Mouse (Mus musculus) kidney, postnatal 14 days (tissue): ENCODE results near the gene Snu13.

Source experiments
- DNase-seq: peaks from one replicate; pipeline ENCODE4 v3.0.0; 2022; ENCODE audit warnings: mixed read lengths

Snu13 gene

DNA sequence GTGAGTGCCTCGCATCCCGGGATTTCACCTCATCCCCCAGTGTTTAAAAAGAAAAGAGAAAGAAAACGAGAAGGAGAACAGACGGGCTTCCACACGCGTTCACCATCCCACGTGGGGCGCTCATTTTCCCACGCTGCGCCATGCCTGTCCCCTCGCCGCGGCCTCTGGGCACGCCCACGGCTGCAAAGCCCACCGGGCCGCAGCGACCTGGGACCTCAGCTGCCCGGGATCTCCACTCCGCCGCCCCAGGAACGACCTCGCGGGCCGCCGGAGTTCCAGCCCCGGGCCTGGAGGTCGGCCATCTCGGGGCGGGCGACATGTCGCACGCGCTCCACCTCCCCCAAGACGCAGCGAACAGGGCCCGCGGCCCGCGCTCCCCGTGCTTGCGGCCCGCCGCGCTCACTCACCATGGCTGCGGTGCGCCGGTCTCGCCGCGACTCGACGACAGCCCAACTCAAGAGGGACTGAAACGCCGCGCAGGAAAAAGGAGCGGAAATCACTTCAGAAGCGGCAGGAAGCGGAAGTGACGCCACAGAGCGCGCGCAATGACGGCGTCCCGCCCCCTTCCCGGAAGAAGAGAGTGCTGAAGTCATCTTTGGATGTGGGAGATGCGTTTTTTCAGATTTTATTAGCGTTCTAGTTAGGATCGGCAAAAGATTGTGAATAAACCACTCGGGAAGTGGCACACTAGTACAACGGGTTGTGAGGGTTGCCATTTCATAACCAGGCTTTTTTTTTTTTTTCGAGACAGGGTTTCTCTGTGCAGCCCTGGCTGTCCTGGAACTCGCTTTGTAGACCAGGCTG is at the start of gene Snu13:
Gene Snu13, minus strand, starts transcription at position 519 of the 804 bp plus-strand sequence.
- peak; percentile 94 for DNase-seq

DNA sequence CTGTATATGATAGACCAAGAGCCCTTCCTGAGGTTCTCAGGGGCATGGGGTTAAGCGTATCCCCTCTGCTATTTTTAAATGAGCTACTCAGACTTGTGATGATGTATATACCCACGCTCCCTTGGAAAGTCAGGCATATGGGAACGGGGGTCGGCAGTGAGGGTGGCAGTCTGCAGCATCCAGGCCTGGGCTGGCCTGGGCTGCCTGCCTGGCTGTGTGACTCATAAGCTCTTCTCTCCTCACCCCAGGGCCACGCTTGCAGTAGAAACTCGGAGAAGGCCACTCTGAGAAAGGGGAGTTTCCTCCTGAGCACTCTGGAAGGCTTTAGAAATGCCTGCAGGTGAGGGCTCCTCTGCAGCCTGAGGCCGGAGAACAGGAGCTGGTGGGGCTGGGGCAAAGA is 43.7 kb upstream of the Snu13 start:
- no peak for DNase-seq

GRCm38 (mm10) chr15:82087266-82087665 is 39.9 kb upstream of the Snu13 start:
- DNase-seq, result no peak

DNA sequence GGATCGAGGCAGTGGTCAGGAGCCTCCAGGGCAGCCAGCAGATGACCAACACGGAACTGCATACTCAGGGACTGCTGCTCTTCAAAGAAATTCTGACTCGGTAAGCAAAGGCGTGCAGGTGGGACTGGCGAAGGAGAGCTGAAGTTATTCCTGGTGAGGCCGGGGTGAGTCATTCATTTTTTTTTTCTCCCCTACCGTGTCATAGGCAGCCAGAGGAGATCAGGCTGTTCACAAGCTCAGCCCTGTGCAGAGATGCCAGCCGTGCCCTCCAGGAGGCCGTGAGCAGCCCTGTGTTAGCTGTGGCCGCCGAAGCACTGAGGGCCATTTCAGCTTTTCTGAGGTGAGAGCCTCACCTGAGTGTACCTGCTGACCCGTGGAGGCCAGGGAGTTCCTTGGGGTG is 38.7 kb upstream of the Snu13 start:
- DNase-seq, result no peak

DNA sequence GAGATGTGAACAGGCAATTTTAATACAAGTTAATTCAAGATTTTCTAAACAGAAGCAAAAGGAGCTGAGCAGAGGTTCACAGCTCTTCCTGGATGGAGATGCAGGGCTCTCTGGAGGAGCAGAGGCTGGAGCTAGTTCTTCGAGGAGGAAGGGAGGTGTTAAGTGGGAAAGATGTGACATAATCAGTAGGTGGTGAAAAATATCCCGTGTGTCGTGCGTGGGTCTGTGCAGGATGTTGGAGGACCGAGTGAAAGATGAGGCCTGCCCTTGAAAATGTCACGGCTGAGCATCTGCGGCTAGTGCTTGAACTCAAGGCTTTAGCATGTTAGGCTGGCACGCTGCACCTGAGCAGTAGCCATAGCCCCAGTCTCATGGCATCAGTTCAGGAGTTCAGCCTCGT is 38.2 kb upstream of the Snu13 start:
- no peak for DNase-seq

DNA sequence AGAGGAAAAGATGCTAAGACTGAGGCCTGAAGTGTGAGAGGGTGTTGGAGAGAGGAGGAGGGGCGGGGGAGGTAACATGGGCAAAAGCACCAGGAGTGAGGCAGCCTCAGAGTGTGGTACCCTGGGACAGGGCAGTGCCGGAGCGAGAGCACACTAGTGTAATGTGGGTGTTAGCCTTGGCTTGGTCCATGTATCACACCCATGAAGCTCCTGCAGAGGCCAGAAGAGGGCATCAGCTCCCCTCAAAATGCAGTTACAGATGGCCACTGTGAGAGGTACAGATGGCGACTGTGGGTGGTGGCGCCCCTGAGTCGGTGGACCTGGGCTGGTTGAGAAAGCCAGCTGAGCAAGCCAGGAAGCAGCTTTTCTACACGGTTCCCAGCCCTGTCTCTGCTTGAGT is 33.8 kb upstream of the Snu13 start:
- peak; percentile 11 for DNase-seq

- no peak for DNase-seq
Measured at GRCm38 (mm10) chr15:82079883-82080282, 32.5 kb upstream of the Snu13 start.

DNA sequence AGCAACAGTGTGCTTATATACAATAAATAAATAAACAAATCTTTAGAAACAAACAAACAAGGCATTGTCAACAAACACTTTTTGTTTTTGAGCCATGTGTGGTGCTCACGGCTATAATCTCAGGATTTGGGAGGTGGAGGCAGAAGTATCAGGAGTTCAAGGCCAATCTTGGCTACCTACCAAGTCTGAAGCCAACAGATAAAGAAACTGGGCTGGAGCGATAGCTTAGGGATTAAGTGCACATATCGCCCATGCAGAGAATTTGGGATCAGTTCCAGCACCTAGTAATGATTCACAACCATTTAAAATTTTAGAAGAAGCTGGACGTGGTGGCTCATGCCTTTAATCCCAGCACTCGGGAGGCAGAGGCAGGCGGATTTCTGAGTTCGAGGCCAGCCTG is 26.1 kb upstream of the Snu13 start:
- DNase-seq, result no peak

DNA sequence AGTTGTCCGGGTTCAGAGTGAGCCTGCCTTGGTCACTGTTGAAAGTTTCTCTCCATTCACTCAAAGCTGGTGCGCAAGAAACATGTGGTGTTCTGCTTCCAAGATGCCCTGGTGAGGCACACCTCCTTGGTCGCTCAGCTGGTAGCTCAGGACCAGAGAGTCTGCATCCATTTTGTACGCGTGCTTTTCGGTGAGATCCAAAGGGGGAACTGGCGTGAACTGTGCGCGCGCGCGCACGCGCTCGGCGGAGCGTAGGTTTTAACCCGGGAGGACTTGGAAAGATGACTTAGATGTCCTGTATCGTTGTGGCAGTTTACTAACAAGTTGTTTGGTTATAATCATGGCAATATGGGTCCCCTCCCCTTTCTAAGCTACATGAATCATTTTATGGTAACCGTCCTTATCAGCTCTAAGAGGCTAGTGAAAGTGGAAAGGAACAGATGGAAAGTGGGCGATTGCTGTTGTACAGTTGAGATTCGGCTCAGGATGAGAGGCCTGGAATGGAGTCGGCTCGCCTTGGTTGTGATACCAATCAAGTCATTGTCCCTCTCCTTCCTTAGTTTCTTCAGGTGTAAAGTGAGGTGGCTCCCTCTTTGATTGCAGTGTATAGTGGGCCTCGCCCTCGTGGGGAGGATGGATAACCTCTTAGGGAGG is 24.5 kb upstream of the Snu13 start:
- no peak for DNase-seq

GRCm38 (mm10) chr15:82069898-82070297 is 22.5 kb upstream of the Snu13 start, which contains the start of gene Mei1:
Gene Mei1 (plus strand): TSS chr15:82069996.
- DNase-seq, result no peak

GRCm38 (mm10) chr15:82065511-82065910 is 18.1 kb upstream of the Snu13 start:
- DNase-seq, result peak; percentile 85

DNA sequence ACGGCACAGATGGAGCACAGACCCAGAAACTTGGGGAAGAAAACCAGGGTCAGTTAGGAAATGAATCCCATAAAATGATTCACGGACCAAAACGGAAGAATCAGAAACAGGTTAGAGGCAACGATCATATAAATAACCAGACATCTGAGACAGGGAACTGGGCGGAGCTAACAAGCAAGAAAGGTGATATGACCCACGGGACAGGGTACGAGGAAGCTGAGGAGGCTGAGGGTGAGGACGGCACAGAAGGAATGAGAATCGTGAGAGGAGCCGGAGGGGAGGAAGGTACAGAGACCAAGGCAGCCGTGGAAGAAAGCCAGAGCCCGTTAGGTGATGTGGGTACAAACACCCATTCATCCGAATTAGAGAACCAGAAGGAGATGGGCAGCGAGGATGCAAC is 16.5 kb upstream of the Snu13 start:
- no peak for DNase-seq

DNA sequence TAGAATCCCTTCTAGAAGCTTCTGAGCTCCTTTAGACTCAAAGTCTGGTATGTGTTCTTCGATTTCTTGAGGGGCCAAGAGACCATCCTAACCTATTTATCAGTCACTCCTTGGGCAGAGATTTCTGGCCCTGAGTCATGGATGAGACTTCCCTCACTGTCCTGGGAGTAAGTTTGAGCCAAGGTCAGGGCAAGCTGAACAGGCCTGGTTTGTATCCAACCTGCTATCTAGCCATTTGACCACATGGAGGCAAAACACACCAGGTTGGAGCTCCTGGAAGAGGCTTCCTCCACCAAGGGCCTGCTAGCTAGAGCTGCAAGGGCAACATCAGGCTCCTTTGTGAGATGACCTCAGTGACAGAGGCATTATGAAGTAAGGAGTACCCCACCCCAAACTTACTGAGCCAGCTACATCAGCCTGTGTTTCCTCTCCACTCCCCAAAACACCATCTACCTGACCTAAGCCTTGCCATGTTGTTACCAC is 11.4 kb upstream of the Snu13 start, which contains the start of gene 4930407I10Rik:
Gene 4930407I10Rik, plus strand, starts transcription at position 433 of the 483 bp plus-strand sequence.
- DNase-seq, result no peak

GRCm38 (mm10) chr15:82052544-82052943 is 5.1 kb upstream of the Snu13 start:
- no peak for DNase-seq

GRCm38 (mm10) chr15:82046246-82046891 is 1.0 kb downstream of the Snu13 start:
- peak; percentile 26 for DNase-seq

DNA sequence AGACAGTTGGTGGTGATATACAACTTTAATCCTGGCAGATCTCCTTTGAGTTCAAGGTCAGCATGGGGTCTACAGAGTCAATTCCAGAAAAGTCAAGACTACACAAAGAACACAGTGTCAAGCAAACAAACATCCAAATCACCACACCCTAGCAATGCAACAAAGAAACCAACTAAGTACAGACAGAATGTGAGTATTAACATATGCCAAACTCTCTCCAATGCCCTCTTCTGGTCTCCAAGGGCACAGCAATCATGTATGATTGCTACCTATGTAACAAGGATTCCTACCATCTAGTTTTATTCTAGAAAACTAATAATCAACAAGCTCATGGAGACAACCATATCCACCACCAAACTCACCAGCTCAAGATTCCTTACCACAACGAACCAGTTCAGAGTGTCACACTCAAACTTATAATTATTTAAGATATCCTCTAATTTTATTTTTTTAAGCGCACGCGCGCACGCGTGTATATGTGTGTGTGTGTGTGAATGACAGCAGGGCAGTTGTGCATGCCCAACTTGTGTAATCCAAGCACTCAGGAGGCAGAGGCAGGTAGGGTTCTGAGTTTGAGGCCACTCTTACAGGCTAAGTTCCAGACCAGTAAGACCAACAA is 3.1 kb downstream of the Snu13 start:
- DNase-seq, result peak; percentile 17

DNA sequence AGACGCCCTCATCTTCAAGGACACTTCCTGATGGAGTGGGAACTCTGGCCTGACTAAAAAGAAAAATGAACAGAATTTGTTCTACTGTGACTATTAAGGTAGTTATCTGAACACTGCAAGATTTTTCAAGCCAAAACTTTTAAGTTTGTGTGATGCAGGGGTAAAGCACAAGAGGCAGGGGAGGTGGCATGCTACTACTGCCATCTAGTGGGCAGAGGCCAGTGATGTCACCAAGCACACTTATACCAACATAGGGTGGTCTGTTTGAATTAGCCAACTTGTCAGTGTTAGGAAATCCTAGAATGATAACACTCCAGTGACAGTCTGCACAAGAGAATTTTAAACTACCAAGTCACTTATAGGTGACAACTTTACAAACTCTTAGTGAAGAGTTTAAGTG is 6.7 kb downstream of the Snu13 start:
- peak; percentile 60 for DNase-seq

DNA sequence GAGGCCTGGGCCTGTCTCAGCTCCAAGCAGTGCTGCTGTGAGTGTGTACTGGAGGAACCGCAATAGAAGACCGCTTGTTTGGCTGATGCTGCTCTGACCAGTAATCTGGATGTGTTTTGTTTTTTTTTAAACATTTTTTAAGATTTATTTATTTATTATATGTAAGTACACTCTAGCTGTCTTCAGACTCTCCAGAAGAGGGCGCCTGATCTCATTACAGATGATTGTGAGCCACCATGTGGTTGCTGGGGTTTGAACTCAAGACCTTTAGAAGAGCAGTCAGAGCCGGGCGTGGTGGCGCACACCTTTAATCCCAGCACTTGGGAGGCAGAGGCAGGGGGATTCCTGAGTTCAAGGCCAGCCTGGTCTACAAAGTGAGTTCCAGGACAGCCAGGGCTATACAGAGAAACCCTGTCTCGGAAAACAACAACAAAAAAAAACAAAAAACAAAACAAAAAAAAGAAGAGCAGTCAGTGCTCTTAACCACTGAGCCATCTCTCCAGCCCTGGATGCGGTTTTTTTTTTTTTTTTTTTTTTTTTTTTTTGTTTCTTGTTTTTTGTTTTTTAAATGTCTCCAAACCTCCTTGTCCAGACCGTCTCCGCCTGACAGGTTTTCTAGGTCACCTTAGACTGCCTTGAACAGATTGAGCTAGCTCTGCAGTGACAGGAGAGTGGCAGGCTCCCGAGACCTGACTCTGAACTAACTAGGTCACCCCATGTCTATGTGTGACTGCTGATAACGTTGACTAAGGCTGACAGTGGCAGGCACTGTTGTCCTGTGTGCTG is 11.3 kb downstream of the Snu13 start:
- DNase-seq, result peak; percentile 32

DNA sequence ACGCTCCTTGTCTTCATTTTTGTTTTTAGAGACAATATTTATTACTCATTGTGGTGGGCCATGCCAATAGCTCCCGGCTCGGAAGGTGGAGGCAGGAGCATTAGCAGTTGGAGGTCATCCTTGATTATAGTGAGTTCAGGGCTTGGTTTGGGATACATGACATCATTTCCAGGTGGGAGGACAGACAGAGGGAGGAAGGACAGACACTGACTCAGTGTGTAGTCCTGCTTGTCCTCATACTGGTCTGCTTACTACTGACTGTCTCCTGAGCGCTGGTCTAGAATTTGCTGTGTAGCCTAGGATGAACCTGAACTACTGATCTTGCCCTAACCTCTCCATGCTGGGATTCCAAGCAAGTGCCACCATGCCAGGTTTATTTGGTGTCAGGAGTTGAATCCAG is 13.6 kb downstream of the Snu13 start, which contains the start of gene Desi1:
Gene Desi1, minus strand, starts transcription at position 101 of the 400 bp plus-strand sequence.
- no peak for DNase-seq

DNA sequence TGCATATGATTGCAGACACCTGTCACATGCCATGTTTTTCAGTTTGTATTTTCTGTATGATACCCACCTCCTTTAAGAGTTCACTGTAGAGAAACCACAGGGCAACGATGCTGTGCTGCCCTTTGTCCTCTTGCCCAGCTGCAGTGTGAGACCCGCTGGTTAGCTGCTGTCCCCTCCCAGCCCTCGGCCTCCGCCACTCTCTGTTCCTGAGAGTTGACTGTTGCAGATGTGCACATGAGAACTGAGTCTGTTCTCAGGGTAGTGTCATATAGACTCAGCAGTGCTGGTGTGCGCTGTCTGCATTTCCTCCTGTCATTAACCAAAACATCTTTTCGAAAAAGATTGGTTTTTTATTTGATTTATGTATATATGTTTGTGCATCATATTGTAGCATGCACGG is 15.0 kb downstream of the Snu13 start:
- DNase-seq, result no peak

DNA sequence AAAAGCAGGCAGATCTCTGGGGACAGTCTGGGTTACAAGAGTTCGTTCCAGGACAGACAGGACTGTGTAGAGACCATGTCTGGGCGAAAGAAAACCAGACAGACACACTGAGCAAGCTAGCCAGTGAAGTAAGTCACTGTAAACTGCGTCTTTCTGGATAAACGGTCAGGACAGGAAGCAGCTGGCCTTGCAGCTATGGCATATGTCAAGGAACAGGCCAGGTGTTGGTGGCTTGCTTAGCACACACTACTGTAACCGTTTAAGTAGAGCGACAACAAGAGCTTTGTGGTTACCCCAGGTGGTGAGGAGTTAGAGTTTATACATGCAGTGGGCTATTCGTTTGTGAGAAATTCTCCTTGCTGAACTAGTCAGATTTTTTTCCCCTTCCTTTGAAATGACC is 19.7 kb downstream of the Snu13 start:
- DNase-seq, result no peak

GRCm38 (mm10) chr15:82027276-82027675 is 20.1 kb downstream of the Snu13 start:
- no peak for DNase-seq
